Mouse (Mus musculus): ENCODE results near the gene Dlg2.

DNA sequence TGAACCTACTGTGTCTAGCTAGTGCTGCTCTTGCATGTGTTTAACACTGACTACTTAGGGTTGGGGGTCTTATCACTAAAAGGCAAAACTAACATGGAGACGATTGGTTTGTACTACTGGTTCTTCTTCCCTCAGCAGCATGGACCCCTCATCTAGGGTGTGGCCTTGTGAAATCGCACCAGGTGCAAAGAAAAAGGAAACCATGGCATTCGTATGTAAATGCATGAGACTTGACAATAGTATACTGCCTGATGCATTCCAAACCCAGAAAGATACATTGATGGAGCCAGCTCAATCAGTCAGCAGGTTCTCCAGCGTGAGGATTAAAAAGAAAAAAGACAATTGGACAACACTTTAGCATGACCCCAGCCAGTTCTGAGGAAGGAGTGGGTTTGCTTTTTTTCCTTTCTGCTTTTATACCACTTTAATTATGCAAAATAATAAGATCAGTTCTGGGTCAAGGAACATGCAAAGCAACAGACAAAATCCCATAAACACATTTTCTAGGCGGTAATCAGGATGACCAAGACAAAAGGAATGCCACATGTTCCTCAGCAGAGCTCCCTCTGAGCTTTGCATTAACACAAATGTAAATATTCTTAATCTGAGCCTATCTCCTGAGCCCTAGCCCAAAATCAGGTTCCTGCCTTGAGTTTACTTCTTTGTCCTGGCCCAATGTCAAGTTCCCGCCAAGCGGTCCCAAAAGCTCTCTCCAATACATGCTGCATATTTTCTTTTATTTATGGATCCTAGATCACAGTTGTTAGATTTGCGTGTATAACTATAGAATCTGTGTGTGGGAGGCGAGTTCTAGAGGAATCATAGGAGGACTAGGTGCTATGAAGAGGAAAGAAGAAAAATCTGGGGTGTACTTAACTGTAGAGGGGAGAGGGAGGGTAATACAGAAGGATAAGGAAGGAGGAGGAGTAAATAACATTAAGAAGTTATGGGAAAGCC, 595.6 kb downstream of the Dlg2 start:
- no peak for TF ChIP-seq CTCF (IDR thresholded peaks at IDR 0.05)
- no peak for TF ChIP-seq POLR2A (IDR thresholded peaks at IDR 0.05; ENCODE audit: insufficient read depth, low read depth, low read length)
- no peak for TF ChIP-seq EP300 (IDR thresholded peaks at IDR 0.05; ENCODE audit: insufficient read depth, low read depth, low read length)
